Mouse (Mus musculus): ENCODE measurements around the gene Clstn2. TPM values are rescaled to one million over a fixed set of nuclear protein-coding genes. Genes with fewer than 3 reads are reported as not detected.
A peak's percentile ranks its signal among the peaks of the same experiment; 100 is the strongest.

Gene Clstn2
- polyA plus RNA-seq, 1 experiment: 1.9 TPM

GRCm38 (mm10) chr9:97486826-97487225, 546.2 kb downstream of the Clstn2 start:
- DNase-seq: peak; percentile 18
- WGBS: 56% methylated on average over 7 of the region's 7 CpGs
- no peak overlapping the region for H3K4me3 ChIP-seq (ENCODE audit: insufficient read depth, low read depth, low read length)

GRCm38 (mm10) chr9:97481187-97481586, 551.8 kb downstream of the Clstn2 start:
- Histone ChIP-seq H3K4me3 (ENCODE audit: insufficient read depth, low read depth, low read length) (no peak overlapping the region), H3K4me1 (ENCODE audit: control insufficient read depth, insufficient read depth, low read length) (no peaks in the 10 kb centered on the region), H3K36me3 (ENCODE audit: control insufficient read depth, insufficient read depth, low read length) (no peaks in the 10 kb centered on the region), H3K27me3 (replicated peaks; ENCODE audit: control insufficient read depth, insufficient read depth, low read length) (no peaks in the 10 kb centered on the region), H3K27ac (ENCODE audit: insufficient read depth, low read depth, low read length) (no peak overlapping the region)
- TF ChIP-seq POLR2A (IDR thresholded peaks at IDR 0.05; ENCODE audit: low read depth, low read length): no peak
- TF ChIP-seq CTCF (conservative IDR thresholded peaks at IDR 0.05; ENCODE audit: insufficient read depth, insufficient read length, low read depth, low read length): no peak
- WGBS: 67% methylated on average over 1 of the region's 1 CpGs
- no peak for DNase-seq

More at GRCm38 (mm10) chr9:97486826-97487225, 546.2 kb downstream of the Clstn2 start:
- H3K27me3 ChIP-seq (replicated peaks; ENCODE audit: control insufficient read depth, insufficient read depth, low read length): no peaks in the 10 kb centered on the region
- H3K4me1 ChIP-seq (ENCODE audit: control insufficient read depth, insufficient read depth, low read length): no peaks in the 10 kb centered on the region
- H3K36me3 ChIP-seq (ENCODE audit: control insufficient read depth, insufficient read depth, low read length): no peaks in the 10 kb centered on the region
- H3K27ac ChIP-seq (ENCODE audit: insufficient read depth, low read depth, low read length): no peak overlapping the region
- TF ChIP-seq CTCF (conservative IDR thresholded peaks at IDR 0.05; ENCODE audit: insufficient read depth, insufficient read length, low read depth, low read length) (no peak), POLR2A (IDR thresholded peaks at IDR 0.05; ENCODE audit: low read depth, low read length) (no peak)

- H3K4me3 ChIP-seq (ENCODE audit: insufficient read depth, low read depth, low read length): no peak overlapping the region
- 56% methylated on average over 2 of the region's 2 CpGs for WGBS
- H3K27ac ChIP-seq (ENCODE audit: insufficient read depth, low read depth, low read length): no peak overlapping the region
- H3K4me1 ChIP-seq (ENCODE audit: control insufficient read depth, insufficient read depth, low read length): no peaks in the 10 kb centered on the region
- no peaks in the 10 kb centered on the region for H3K36me3 ChIP-seq (ENCODE audit: control insufficient read depth, insufficient read depth, low read length)
- DNase-seq: no peak
- TF ChIP-seq POLR2A (IDR thresholded peaks at IDR 0.05; ENCODE audit: low read depth, low read length): no peak
- TF ChIP-seq CTCF (conservative IDR thresholded peaks at IDR 0.05; ENCODE audit: insufficient read depth, insufficient read length, low read depth, low read length): no peak
- no peaks in the 10 kb centered on the region for H3K27me3 ChIP-seq (replicated peaks; ENCODE audit: control insufficient read depth, insufficient read depth, low read length)
These were observed 556.0 kb downstream of the Clstn2 start for GRCm38 (mm10) chr9:97476961-97477360.

DNA sequence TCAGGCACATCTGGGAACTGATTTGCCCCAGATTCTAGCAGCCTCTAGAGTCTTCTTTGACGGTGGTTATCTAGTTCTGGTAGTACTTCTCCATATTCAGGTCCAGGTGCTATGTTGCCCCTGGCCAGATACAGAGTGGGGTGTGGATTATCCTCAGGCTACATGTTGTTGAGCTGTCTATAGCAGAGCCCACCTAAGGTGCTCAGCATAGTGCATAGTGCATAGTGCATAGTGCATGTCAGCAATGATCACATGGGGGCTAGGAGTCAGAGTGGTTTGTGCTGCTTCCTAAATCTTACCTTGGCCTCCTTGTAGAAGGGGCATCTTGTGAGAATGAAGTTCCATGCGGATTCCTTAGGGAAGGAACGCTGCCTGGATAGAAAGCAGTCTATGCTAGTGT, 556.5 kb downstream of the Clstn2 start:
- 79% methylated on average over 3 of the region's 3 CpGs for WGBS
- no peaks in the 10 kb centered on the region for H3K4me1 ChIP-seq (ENCODE audit: control insufficient read depth, insufficient read depth, low read length)
- H3K27ac ChIP-seq (ENCODE audit: insufficient read depth, low read depth, low read length): no peak overlapping the region

GRCm38 (mm10) chr9:97474896-97475295, 558.1 kb downstream of the Clstn2 start:
- no peak overlapping the region for H3K27ac ChIP-seq (ENCODE audit: insufficient read depth, low read depth, low read length)
- DNase-seq: peak; percentile 5
- 86% methylated on average over 6 of the region's 6 CpGs for WGBS
- H3K4me1 ChIP-seq (ENCODE audit: control insufficient read depth, insufficient read depth, low read length): no peaks in the 10 kb centered on the region
- no peaks in the 10 kb centered on the region for H3K36me3 ChIP-seq (ENCODE audit: control insufficient read depth, insufficient read depth, low read length)
- H3K27me3 ChIP-seq (replicated peaks; ENCODE audit: control insufficient read depth, insufficient read depth, low read length): no peaks in the 10 kb centered on the region
- no peak for TF ChIP-seq CTCF (conservative IDR thresholded peaks at IDR 0.05; ENCODE audit: insufficient read depth, insufficient read length, low read depth, low read length)
- no peak for TF ChIP-seq POLR2A (IDR thresholded peaks at IDR 0.05; ENCODE audit: low read depth, low read length)
- H3K4me3 ChIP-seq (ENCODE audit: insufficient read depth, low read depth, low read length): no peak overlapping the region

More for the DNA sequence above, 556.5 kb downstream of the Clstn2 start:
- no peak for DNase-seq
- TF ChIP-seq POLR2A (IDR thresholded peaks at IDR 0.05; ENCODE audit: low read depth, low read length) (no peak), CTCF (conservative IDR thresholded peaks at IDR 0.05; ENCODE audit: insufficient read depth, insufficient read length, low read depth, low read length) (no peak)
- no peaks in the 10 kb centered on the region for H3K36me3 ChIP-seq (ENCODE audit: control insufficient read depth, insufficient read depth, low read length)
- no peak overlapping the region for H3K4me3 ChIP-seq (ENCODE audit: insufficient read depth, low read depth, low read length)
- no peaks in the 10 kb centered on the region for H3K27me3 ChIP-seq (replicated peaks; ENCODE audit: control insufficient read depth, insufficient read depth, low read length)

GRCm38 (mm10) chr9:97471014-97471591, 561.9 kb downstream of the Clstn2 start:
- no peak overlapping the region for H3K4me3 ChIP-seq (ENCODE audit: insufficient read depth, low read depth, low read length)
- H3K36me3 ChIP-seq (ENCODE audit: control insufficient read depth, insufficient read depth, low read length): no peaks in the 10 kb centered on the region
- H3K27me3 ChIP-seq (replicated peaks; ENCODE audit: control insufficient read depth, insufficient read depth, low read length): no peaks in the 10 kb centered on the region
- TF ChIP-seq POLR2A (IDR thresholded peaks at IDR 0.05; ENCODE audit: low read depth, low read length): no peak
- no peak for TF ChIP-seq CTCF (conservative IDR thresholded peaks at IDR 0.05; ENCODE audit: insufficient read depth, insufficient read length, low read depth, low read length)
- 78% methylated on average over 7 of the region's 7 CpGs for WGBS
- no peak for DNase-seq
- no peaks in the 10 kb centered on the region for H3K4me1 ChIP-seq (ENCODE audit: control insufficient read depth, insufficient read depth, low read length)
- no peak overlapping the region for H3K27ac ChIP-seq (ENCODE audit: insufficient read depth, low read depth, low read length)

- no peak for DNase-seq
- 57% methylated on average over 6 of the region's 6 CpGs for WGBS
- no peaks in the 10 kb centered on the region for H3K36me3 ChIP-seq (ENCODE audit: control insufficient read depth, insufficient read depth, low read length)
- H3K27me3 ChIP-seq (replicated peaks; ENCODE audit: control insufficient read depth, insufficient read depth, low read length): no peaks in the 10 kb centered on the region
- H3K4me3 ChIP-seq (ENCODE audit: insufficient read depth, low read depth, low read length): no peak overlapping the region
- no peak overlapping the region for H3K27ac ChIP-seq (ENCODE audit: insufficient read depth, low read depth, low read length)
- no peaks in the 10 kb centered on the region for H3K4me1 ChIP-seq (ENCODE audit: control insufficient read depth, insufficient read depth, low read length)
- TF ChIP-seq POLR2A (IDR thresholded peaks at IDR 0.05; ENCODE audit: low read depth, low read length) (no peak), CTCF (conservative IDR thresholded peaks at IDR 0.05; ENCODE audit: insufficient read depth, insufficient read length, low read depth, low read length) (no peak)
These were observed 572.5 kb downstream of the Clstn2 start for GRCm38 (mm10) chr9:97460452-97460851.
